Mouse (Mus musculus): ENCODE results near the gene Nasp. TPM values are rescaled to one million over a fixed set of nuclear protein-coding genes. Genes with fewer than 3 reads are reported as not detected.

The Nasp gene
- polyA plus RNA-seq, 2 experiments from 2014 or later, result 62.2 to 66.1 TPM

GRCm38 (mm10) chr4:116627359-116627716 lies 403 bp downstream of the Nasp start:
- ATAC-seq, result peak; percentile 80

GRCm38 (mm10) chr4:116626658-116627358 lies 933 bp downstream of the Nasp start:
- ATAC-seq, result peak; percentile 57

DNA sequence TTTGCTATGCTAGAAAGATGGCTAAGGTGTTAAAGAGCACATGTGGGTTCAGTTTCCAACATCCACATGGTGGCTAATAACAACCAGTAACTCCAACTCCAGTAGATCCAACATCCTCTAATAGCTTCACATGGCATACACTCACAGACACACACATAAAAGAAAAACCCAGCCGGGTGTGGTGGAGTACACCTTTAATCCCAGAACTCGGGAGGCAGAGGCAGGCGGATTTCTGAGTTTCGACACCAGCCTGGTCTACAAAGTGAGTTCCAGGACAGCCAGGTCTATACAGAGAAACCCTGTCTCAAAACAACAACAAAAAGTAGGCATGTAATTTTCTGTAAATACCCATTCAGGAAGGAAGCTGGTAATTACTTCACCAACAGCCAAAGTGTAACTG lies 2.9 kb downstream of the Nasp start:
- ATAC-seq, result no peak

GRCm38 (mm10) chr4:116615237-116615636 lies 12.5 kb downstream of the Nasp start:
- no peak for ATAC-seq

GRCm38 (mm10) chr4:116612621-116613020 lies 15.1 kb downstream of the Nasp start:
- no peak for ATAC-seq

- ATAC-seq, result peak; percentile 88
Measured at GRCm38 (mm10) chr4:116596978-116597881, 30.5 kb downstream of the Nasp start.

GRCm38 (mm10) chr4:116596379-116596778 lies 31.4 kb downstream of the Nasp start, which contains the start of gene Ccdc17:
TSS of gene Ccdc17 (plus strand) at chr4:116596654.
- ATAC-seq, result no peak

GRCm38 (mm10) chr4:116595793-116596192 lies 31.9 kb downstream of the Nasp start:
- no peak for ATAC-seq

DNA sequence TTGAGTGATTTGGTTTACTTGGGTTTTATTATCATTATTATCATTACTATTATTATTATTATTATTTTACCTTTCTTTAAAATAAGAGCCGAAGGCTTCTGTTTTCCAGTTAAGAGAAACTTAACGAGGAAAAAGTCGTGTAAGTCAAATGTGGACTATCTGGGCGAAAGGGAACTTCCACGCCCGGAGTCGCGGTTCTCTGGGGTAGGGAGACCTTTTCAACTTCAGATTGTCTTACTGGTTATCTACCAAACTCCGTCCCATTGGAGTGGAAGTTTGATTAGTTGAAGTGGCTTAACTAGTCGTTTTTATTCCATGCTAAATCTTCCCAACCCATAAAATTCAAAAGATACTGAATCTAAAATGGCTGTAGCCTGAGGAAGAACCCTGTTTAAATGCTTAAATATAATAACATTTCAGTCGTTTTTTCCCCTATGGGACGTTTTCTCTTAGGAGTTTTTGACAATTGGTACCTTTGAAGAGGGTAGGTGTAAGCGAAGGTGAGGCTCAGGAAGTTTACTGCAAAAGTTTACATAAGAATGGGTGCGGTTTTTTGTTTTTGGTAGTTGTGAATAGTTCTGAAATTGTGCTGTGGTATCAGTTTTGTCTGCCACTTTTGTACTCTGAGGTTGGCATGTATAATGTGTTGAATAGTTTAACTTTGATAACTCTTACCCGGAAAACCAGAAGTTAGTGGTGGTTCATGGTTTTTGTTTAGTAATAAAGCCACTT lies 69.4 kb downstream of the Nasp start:
- ATAC-seq, result no peak

- ATAC-seq, result peak; percentile 74
Measured at GRCm38 (mm10) chr4:116557306-116558121, 70.2 kb downstream of the Nasp start, which contains the start of gene Gpbp1l1. TSS of gene Gpbp1l1 (plus strand) at chr4:116557658.

DNA sequence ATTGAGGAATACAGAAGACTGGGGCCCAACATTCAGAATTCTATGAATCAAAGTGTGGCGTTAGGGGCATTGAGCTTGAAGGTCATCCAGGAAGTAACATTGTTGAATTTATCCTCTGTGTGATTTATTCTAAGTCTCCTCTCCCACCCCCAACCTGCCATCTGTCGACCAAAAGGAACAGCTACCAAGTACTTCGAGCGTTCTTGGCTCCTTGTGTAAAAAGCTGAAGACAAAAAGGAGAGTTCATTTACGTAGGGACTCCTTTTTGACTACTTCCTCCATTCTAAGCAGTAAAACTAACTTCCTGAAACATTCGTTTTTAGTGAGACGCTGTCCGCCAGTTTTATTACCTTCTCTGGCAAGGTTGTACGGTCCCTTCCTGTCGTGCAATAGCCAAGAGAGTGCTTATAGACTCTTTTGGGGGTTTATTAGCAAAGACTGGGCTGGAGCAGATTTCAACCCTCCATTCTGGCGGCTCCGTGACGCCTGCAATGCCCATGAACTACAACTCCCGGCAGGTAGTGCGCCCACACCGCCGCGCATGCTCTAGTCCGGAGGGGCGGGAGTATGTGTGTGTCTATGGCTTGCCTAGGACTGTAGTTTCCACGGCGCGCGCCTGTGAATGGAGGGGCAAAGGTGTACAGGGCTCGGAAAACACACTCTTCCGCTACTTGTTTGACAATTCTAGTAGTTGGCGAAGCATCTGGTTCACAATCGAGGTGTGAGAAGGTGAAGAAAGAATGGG lies 71.0 kb downstream of the Nasp start:
- ATAC-seq, result peak; percentile 84

DNA sequence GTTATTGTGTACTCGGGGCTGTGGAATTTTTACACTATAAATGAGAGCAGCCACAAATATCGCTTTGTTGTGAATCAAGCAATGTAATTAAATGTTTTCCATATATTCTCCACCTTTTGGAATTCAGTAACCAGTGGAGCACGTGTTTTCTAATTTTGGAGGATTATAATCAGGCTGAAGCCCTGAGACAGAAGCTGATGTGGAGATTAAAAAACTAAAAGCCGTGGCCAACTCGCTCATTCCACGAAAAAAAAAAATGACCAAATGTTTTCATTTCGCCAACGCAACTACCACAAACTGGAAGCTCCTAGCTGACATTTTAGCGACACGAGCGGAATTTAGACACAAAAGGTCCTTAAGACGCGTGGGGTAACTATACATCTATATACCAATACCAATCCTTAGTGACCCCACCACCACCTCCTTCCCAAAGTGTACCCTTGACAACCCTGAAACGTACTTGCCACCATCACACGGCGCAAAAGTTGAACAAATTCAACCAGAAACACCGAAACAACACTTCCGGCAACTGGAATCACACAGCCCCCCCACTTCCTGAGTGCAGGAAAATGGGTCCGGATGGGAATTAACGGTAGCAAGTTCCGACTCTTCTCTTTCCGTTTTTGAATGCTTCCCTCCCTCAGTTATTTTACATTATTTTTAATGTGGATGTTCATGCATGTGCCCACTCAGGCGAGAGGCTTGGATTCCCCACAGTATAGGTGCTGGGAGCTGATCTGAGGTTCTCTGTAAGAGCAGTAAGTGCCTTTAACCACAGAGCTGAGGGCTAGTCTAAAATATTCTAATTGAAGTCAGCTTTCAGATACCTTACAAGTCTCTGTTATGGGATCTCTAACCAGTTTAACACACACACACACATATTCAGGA lies 72.1 kb downstream of the Nasp start, which contains the start of gene Tmem69:
Gene Tmem69, minus strand, starts transcription at position 524 of the 888 bp plus-strand sequence.
- ATAC-seq, result no peak

- no peak for ATAC-seq
Measured at GRCm38 (mm10) chr4:116553035-116553434, 74.7 kb downstream of the Nasp start.

Other genes starting within 250 kb of the Nasp start
- 1 to 10 TPM; 5.2 to 5.8 TPM for gene Mast2, start 163.8 kb downstream of the Nasp start, polyA plus RNA-seq (2017; shearing (Covaris generic))
- gene Ipp, start 120.4 kb downstream of the Nasp start, polyA plus RNA-seq (2017; shearing (Covaris generic)), result 10 to 100 TPM in 1 of 2 experiments, 1 to 10 TPM in 1; 9.9 to 16.2 TPM
- gene Tmem69, start 72.0 kb downstream of the Nasp start, polyA plus RNA-seq (2017; shearing (Covaris generic)), result 10 to 100 TPM; 25.7 to 29.7 TPM
- gene Gpbp1l1, start 70.3 kb downstream of the Nasp start, polyA plus RNA-seq (2017; shearing (Covaris generic)), result 100 to 1,000 TPM in 1 of 2 experiments, 10 to 100 TPM in 1; 88.7 to 103 TPM
- 10 to 100 TPM in 1 of 2 experiments, 1 to 10 TPM in 1; 9.2 to 15.3 TPM for gene Ccdc17, start 31.3 kb downstream of the Nasp start, polyA plus RNA-seq (2017; shearing (Covaris generic))
- gene Akr1a1, start 23.7 kb upstream of the Nasp start, polyA plus RNA-seq (2017; shearing (Covaris generic)), result 100 to 1,000 TPM; 314 to 333 TPM
- 100 to 1,000 TPM; 840 to 842 TPM for gene Prdx1, start 57.6 kb upstream of the Nasp start, polyA plus RNA-seq (2017; shearing (Covaris generic))
- gene Mmachc, start 80.5 kb upstream of the Nasp start, polyA plus RNA-seq (2017; shearing (Covaris generic)), result 1 to 10 TPM; 3.9 to 4.9 TPM
- gene Ccdc163, start 80.6 kb upstream of the Nasp start, polyA plus RNA-seq (2017; shearing (Covaris generic)), result 10 to 100 TPM; 33.7 to 39.5 TPM
- gene Tesk2, start 93.0 kb upstream of the Nasp start, polyA plus RNA-seq (2017; shearing (Covaris generic)), result 1 to 10 TPM; 3.8 to 5.4 TPM
- gene Toe1, start 179.7 kb upstream of the Nasp start, polyA plus RNA-seq (2017; shearing (Covaris generic)), result 10 to 100 TPM; 23.7 to 29.3 TPM
- gene Mutyh, start 179.8 kb upstream of the Nasp start, polyA plus RNA-seq (2017; shearing (Covaris generic)), result 10 to 100 TPM in 1 of 2 experiments, 1 to 10 TPM in 1; 9.2 to 15.0 TPM
- gene Hpdl, start 193.8 kb upstream of the Nasp start, polyA plus RNA-seq (2017; shearing (Covaris generic)), result under 1 TPM; 0.70 to 0.85 TPM
- gene Zswim5, start 249.4 kb upstream of the Nasp start, polyA plus RNA-seq (2017; shearing (Covaris generic)), result not detected

All from activated CD4-positive, CD25-positive, alpha-beta regulatory T cell, adult 4 months (primary cell).